Mouse (Mus musculus) hindbrain, embryonic 12.5 days (tissue): ENCODE measurements around the gene Fbxl3. TPM values are rescaled to one million over a fixed set of nuclear protein-coding genes. Genes with fewer than 3 reads are reported as not detected.
A peak's percentile ranks its signal among the peaks of the same experiment; 100 is the strongest.

ENCODE experiments used
- ATAC-seq: fragments of 200-750 bp; cut with Nextera tagmentation; 2 replicates; pipeline ENCODE4 v1.8.0; 2017; ENCODE audit warnings: moderate TSS enrichment; ENCODE audit not compliant: low FRiP score
- H3K27ac ChIP-seq: fragments of 300-500 bp; sonication (generic); 2 replicates; pipeline ENCODE4 v1.5.1; 2016; ENCODE audit warnings: mild to moderate bottlenecking
- H3K27me3 ChIP-seq: fragments of 300-500 bp; sonication (generic); 2 replicates; pipeline ENCODE4 v1.6.1; 2016; ENCODE audit warnings: mild to moderate bottlenecking
- H3K36me3 ChIP-seq: fragments of 300-500 bp; sonication (generic); 2 replicates; pipeline ENCODE4 v1.6.1; 2016; ENCODE audit warnings: mild to moderate bottlenecking
- H3K4me1 ChIP-seq: fragments of 300-500 bp; sonication (generic); 2 replicates; pipeline ENCODE4 v1.6.1; 2016
- H3K4me2 ChIP-seq: fragments of 300-500 bp; sonication (generic); replicated peaks from 2 replicates; pipeline ENCODE4 v1.6.1; 2016; ENCODE audit warnings: mild to moderate bottlenecking
- H3K4me3 ChIP-seq: fragments of 300-500 bp; sonication (generic); 2 replicates; pipeline ENCODE4 v1.5.1; 2016; ENCODE audit warnings: mild to moderate bottlenecking
- H3K9ac ChIP-seq: fragments of 300-500 bp; sonication (generic); 2 replicates; pipeline ENCODE4 v1.6.1; 2016; ENCODE audit warnings: mild to moderate bottlenecking, moderate library complexity
- H3K9me3 ChIP-seq: fragments of 300-500 bp; sonication (generic); replicated peaks from 2 replicates; pipeline ENCODE4 v1.6.1; 2016; ENCODE audit warnings: mild to moderate bottlenecking
- WGBS: fragments of 180-500 bp; shearing (Covaris S2); methylation state at CpG from one replicate; pipeline ENCODE4 v1.1.7; 2016; 5-methylcytosine and 5-hydroxymethylcytosine counted together
- polyA plus RNA-seq: library from polyadenylated mRNA; unstranded; fragments of >200 nt; fragmentation: Nextera tagmentation; extraction: Ambion mirVana; gene quantifications from 2 replicates; pipeline ENCODE4 v1.2.1, GENCODE M21; 2016

The Fbxl3 gene
- polyA plus RNA-seq, 1 experiment from 2014 or later = 34.5 TPM

DNA sequence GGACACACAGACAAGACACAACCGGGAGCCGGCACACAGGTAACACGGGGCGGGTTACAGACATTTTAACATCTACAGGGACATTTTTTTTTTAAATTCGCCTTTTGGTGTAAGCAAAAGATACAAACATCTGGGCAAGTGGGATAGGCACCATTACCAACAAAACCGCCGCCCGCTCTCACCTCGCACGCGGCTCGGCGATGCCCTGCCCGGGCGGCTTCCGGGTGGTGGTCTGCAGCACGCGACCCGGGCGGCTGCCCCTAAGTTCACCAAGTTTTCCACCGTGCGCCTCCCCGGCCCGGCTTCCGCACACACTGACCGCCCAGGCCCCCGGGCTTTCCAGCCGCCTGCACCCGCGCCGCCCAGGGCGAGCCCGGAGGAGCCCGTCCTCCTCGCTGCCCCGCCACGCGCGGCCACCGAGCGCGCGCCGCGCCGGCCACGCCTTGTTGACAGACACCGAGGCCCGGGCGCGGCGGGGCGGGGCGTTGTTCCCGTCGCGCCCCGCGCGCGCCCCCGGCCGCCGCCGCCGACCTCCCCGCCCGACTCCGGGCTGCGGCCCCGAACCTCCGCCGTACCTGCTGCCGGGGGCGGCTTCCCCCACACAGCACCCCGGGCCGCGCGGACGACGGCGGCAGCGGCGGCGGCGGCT, 655 bp downstream of the Fbxl3 start:
- peak overlapping the region; percentile 98 for H3K9ac ChIP-seq
- H3K4me1 ChIP-seq = peaks cover 20% of the 10 kb centered on the region
- H3K27me3 ChIP-seq = no peaks in the 10 kb centered on the region
- under 1% methylated on average over 80 of the region's 86 CpGs for WGBS
- H3K36me3 ChIP-seq = 0 out of 2 replicates have a peak, but pooled peaks cover 5% of the 10 kb centered on the region
- H3K4me2 ChIP-seq = peak overlapping the region; percentile 65
- peak overlapping the region; percentile 98 for H3K27ac ChIP-seq
- H3K4me3 ChIP-seq = peak overlapping the region; percentile 85
- H3K9me3 ChIP-seq = no peaks in the 10 kb centered on the region
- peak; percentile 84 for ATAC-seq

DNA sequence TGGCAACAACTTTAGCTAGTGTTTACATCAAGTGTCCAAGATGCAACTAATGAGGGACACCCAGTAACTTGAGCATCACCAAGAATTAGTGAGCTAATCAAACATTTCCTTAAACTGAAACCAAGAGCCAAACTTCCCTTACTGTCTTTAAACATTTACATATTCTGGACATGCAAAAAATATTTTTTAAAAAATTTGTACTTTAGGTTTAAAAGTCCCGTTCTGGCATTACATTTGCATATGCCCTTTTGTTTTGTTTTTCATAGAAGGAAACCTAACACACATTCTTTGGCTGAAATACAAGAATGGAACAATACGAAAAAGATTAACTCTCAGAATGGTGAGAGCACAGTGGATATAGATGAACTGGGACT, 1.2 kb downstream of the Fbxl3 start:
- peak overlapping the region; percentile 98 for H3K9ac ChIP-seq
- 0 out of 2 replicates have a peak, but pooled peaks cover 8% of the 10 kb centered on the region for H3K36me3 ChIP-seq
- WGBS = 1% methylated on average over 2 of the region's 2 CpGs
- H3K4me2 ChIP-seq = peak overlapping the region; percentile 65
- no peaks in the 10 kb centered on the region for H3K27me3 ChIP-seq
- peak overlapping the region; percentile 85 for H3K4me3 ChIP-seq
- no peaks in the 10 kb centered on the region for H3K9me3 ChIP-seq
- no peak overlapping the region for H3K27ac ChIP-seq
- ATAC-seq = no peak
- peaks cover 20% of the 10 kb centered on the region for H3K4me1 ChIP-seq

DNA sequence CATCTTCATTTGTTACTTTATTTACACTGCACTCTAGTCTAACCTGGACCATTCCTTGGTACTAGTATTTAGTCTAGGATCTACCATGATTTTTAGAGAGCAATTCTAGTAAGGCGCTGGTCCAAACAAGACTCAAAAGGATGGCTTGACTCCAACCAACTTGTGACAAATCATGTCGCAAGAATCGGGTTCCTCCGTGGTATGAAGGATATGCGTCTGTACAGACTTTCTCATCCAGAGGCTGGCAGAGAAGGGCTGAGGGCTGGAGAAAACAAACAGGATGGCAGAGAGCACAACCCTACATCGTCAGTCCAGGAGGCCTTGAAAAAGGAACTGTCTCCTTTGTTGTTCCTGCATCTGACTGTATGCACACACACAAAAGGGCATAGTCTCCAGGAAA, 2.7 kb downstream of the Fbxl3 start:
- H3K4me3 ChIP-seq = no peak overlapping the region
- 81% methylated on average over 6 of the region's 6 CpGs for WGBS
- no peaks in the 10 kb centered on the region for H3K27me3 ChIP-seq
- 0 out of 2 replicates have a peak overlapping the region, but pooled peaks have one; percentile 1 for H3K4me2 ChIP-seq
- no peak overlapping the region for H3K9ac ChIP-seq
- no peak for ATAC-seq
- no peaks in the 10 kb centered on the region for H3K9me3 ChIP-seq
- peaks cover 14% of the 10 kb centered on the region for H3K36me3 ChIP-seq
- H3K27ac ChIP-seq = no peak overlapping the region
- H3K4me1 ChIP-seq = peaks cover 20% of the 10 kb centered on the region

DNA sequence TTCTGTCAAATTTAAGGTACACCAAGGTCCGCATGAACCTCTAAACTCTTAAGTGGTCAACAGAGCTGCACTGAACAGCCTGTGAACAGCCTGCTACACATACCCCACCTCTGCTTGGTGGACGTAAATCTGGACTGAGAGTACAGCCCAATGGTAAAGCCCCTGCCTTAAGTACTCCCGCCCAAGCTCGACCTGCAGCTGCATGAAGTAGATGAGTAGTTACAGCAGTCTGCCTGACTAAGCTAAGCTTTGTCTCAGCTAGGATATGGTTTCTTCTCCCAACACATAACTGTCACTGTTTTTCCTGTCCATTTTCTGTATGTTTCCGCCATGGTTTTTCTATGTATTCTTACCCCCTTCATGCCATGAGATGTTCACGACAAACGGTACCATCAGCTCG, 3.5 kb downstream of the Fbxl3 start:
- ATAC-seq = no peak
- 91% methylated on average over 8 of the region's 8 CpGs for WGBS
- Histone ChIP-seq H3K4me2 (no peak overlapping the region), H3K9ac (no peak overlapping the region), H3K4me1 (peaks cover 20% of the 10 kb centered on the region), H3K27me3 (no peaks in the 10 kb centered on the region), H3K4me3 (no peak overlapping the region), H3K36me3 (peaks cover 22% of the 10 kb centered on the region), H3K9me3 (no peaks in the 10 kb centered on the region), H3K27ac (no peak overlapping the region)

DNA sequence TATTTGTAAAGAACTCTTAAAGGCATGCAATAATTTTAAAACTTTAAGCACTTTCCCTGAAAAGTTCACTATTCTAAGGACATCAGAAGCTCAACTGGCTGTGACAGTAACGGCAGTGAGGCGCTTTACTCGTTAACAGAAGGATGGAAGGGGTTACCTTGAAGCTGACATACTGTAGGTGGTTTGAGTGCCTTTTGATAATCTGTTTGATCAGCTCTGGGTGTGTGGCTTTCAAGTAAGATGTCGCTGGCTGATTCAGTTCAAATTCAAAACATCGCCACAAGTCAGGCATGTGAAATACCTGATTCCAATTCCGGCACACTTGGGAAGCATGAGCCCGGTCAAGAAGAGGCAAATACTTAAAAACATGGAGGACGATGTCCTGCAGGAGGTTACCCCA, 4.3 kb downstream of the Fbxl3 start:
- 95% methylated on average over 8 of the region's 8 CpGs for WGBS
- Histone ChIP-seq H3K27ac (no peak overlapping the region), H3K9ac (no peak overlapping the region), H3K9me3 (no peaks in the 10 kb centered on the region), H3K27me3 (no peaks in the 10 kb centered on the region), H3K4me3 (no peak overlapping the region), H3K4me2 (no peak overlapping the region), H3K4me1 (peaks cover 20% of the 10 kb centered on the region), H3K36me3 (peaks cover 25% of the 10 kb centered on the region)
- ATAC-seq = no peak

DNA sequence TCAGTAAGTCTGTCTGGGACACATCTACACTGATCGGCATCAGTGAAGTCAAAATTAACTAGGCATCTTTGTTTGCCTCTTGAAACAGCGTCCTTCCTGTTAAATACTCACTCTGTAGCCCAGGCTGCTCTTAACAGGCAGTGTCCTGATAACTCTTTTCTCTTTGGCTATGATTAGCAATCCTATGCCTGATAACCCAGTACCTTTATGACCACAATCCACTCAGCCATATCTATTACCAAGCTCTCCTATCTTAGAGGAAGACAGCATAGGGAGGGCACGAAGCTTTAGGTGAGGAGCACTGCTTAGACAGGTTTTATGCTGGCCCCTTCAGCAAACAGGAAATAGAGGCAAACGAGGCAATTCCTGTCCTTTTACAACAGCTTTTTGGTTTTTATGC, 5.7 kb downstream of the Fbxl3 start:
- Histone ChIP-seq H3K27ac (no peak overlapping the region), H3K4me1 (peaks cover 20% of the 10 kb centered on the region), H3K9me3 (no peaks in the 10 kb centered on the region), H3K4me3 (no peak overlapping the region), H3K36me3 (peaks cover 28% of the 10 kb centered on the region), H3K9ac (no peak overlapping the region), H3K27me3 (no peaks in the 10 kb centered on the region), H3K4me2 (no peak overlapping the region)
- no peak for ATAC-seq
- 82% methylated on average over 4 of the region's 4 CpGs for WGBS

DNA sequence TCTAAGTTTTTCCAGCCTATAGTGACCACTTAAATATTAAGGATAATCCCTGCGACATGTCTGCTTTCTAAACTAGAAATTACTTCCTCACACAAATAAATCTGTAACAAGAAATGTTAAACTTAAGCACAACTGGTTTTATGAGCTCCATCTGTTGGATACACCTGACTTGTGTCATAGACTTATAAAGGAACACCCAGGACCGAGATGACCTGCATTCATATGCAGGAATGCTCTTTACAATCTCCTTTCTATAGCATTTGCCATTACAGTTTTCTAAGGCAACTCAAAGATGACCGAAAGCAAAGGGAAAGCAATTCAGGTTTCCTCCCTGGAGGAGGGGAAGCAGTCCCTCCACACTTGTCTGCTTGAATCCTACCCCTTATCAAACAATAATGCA, 6.1 kb downstream of the Fbxl3 start:
- ATAC-seq = no peak
- no peak overlapping the region for H3K4me3 ChIP-seq
- H3K27ac ChIP-seq = no peak overlapping the region
- no peaks in the 10 kb centered on the region for H3K9me3 ChIP-seq
- peaks cover 30% of the 10 kb centered on the region for H3K36me3 ChIP-seq
- peaks cover 20% of the 10 kb centered on the region for H3K4me1 ChIP-seq
- H3K27me3 ChIP-seq = no peaks in the 10 kb centered on the region
- 86% methylated on average over 3 of the region's 3 CpGs for WGBS
- H3K9ac ChIP-seq = no peak overlapping the region
- H3K4me2 ChIP-seq = no peak overlapping the region

DNA sequence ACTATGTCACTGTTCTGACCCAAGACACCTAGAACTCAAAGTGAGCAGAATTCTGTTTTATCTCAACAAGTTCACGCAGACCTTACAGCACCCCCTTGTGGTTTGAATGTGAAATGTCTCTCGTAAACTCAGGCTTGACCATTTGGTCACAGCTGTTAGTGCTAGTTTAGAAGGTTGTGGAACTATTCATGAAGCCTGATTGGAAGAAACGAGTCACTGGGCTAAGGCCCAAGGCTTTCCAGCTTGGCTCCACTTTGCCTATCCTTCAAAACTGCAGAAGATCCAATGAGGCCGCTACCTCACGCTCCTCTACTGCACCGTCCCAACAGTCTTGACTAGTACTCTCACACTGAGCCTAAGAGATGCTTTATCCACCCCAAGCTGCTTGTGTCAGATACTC, 10.7 kb downstream of the Fbxl3 start:
- ATAC-seq = 0 out of 2 replicates have a peak, but pooled peaks have one; percentile 16
- H3K9ac ChIP-seq = no peak overlapping the region
- H3K4me2 ChIP-seq = no peak overlapping the region
- H3K4me1 ChIP-seq = no peaks in the 10 kb centered on the region
- H3K36me3 ChIP-seq = peaks cover 54% of the 10 kb centered on the region
- no peak overlapping the region for H3K27ac ChIP-seq
- no peak overlapping the region for H3K4me3 ChIP-seq
- H3K9me3 ChIP-seq = no peaks in the 10 kb centered on the region
- H3K27me3 ChIP-seq = no peaks in the 10 kb centered on the region
- WGBS = 72% methylated on average over 6 of the region's 6 CpGs

DNA sequence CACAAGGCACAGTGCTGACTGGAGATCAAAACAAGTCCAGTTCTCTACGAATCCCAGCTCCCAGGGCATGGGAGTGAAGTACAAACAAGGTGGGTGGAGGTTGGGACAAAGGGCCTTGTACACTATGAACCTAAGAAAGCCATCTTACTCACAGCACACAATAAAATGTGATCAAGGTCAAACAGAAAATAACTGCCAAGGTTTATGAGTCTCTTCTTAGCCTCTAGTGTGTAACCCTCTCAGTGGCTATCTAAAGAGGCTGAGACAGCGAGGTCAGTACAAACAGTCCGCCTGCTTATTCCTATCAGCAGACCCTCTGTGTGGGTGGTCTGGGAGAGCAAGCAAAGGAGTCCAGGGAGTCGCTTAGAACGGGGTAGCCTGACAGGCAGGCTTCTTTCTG, 11.5 kb downstream of the Fbxl3 start:
- Histone ChIP-seq H3K27me3 (no peaks in the 10 kb centered on the region), H3K27ac (no peak overlapping the region), H3K36me3 (peaks cover 57% of the 10 kb centered on the region), H3K4me2 (no peak overlapping the region), H3K9me3 (no peaks in the 10 kb centered on the region), H3K4me3 (no peak overlapping the region), H3K9ac (no peak overlapping the region), H3K4me1 (no peaks in the 10 kb centered on the region)
- 94% methylated on average over 5 of the region's 5 CpGs for WGBS
- ATAC-seq = no peak

DNA sequence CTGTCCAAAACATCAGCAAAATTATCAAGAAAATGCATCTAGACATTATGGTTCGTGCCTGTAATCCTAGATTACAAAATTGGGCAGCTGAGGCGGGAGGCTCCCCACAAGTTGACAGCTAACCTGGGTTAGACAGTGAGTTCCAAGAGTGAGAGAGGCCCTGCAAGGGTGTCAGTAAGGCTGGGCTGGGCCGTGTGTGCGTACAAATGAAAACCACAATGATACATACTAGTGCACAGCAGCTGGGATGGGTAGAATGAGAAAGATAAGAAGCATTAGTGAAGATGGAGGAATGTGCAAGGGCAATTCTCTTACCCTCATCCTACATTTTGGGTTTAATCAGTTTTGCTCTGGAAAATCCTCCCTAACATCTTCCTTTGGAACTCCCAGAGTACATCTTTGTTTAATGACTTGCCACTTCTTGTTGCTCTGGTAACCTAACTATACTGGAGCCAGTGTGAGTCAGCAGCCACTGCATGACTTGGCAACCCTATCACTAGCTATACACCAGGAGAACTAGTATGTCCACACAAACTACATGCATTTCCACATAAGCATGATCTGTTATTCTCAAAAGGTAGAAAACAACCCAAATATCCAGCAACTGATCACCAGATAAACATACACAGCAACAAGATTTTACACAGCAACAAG, 12.6 kb downstream of the Fbxl3 start:
- no peak overlapping the region for H3K27ac ChIP-seq
- H3K4me1 ChIP-seq = no peaks in the 10 kb centered on the region
- ATAC-seq = no peak
- H3K4me3 ChIP-seq = no peak overlapping the region
- H3K9me3 ChIP-seq = no peaks in the 10 kb centered on the region
- WGBS = 95% methylated on average over 4 of the region's 4 CpGs
- H3K4me2 ChIP-seq = no peak overlapping the region
- H3K9ac ChIP-seq = no peak overlapping the region
- H3K36me3 ChIP-seq = peaks cover 56% of the 10 kb centered on the region
- no peaks in the 10 kb centered on the region for H3K27me3 ChIP-seq

DNA sequence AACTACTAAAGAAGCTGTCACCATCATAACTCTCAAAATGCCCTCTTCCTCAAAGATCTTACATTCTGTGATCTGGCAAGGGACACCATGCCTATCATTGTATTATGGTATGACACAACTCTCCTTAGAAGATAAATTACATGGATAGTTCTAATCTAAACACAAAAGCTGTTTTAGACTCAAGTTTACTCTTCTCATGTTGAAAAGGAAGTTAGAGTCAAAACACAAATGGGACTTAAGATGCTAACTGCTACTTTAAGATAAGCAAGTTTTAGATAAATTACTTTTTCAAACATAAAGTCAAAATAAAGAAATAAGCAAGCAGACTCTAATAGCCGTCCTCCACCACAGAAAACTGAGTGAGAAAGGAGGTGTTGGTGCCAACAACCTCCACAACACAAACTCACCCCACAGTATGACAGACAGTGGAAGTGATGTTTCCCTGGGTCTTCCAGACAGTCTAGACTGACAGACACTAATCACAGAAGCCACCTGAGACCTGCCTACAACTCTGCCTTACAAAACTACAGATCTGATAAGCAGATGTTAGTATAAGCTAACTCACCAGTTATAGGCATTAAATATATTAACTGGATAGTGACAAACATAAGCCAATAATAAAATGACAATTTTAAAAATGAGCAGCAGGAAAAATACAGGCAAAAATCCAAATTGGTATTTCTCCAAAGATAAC, 13.4 kb downstream of the Fbxl3 start:
- H3K36me3 ChIP-seq = peaks cover 48% of the 10 kb centered on the region
- WGBS = 89% methylated on average over 1 of the region's 1 CpGs

DNA sequence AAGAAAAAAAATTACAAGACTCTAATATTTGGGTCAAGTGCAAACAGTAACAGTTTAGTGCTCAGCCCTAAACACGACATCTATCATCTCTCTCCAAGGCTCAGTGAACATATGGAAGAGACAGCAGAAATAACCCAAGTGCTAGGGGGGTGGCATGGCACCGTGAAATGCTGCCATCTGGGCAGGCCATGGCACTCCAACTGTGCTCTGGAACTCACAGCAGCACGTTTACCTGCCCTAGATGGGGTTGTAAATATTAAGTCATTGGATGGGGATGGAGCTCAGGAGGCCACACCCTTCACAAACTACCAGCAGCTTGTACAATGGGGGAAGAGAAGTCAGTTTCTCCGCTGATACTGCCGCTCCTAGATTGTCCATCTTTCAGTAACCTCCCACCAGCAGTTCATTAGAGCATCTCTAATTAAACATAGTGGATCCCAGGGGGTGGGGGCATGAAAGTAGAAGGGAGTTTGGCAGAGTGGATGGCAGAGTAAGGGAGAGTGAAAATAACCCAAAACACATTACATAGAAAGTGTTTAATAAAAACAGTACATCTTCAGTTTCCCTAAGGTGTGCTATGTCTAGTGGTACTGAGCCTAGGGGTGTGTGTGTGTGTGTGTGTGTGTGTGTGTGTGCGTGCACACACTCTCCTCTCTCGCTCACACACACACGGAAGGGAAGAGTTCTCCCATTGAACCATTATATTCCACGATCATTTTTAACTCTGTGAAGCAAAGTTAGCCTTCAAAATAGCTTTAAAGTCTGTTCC, 20.0 kb downstream of the Fbxl3 start:
- H3K4me3 ChIP-seq = no peak overlapping the region
- H3K4me1 ChIP-seq = no peaks in the 10 kb centered on the region
- H3K4me2 ChIP-seq = no peak overlapping the region
- no peak overlapping the region for H3K9ac ChIP-seq
- no peak overlapping the region for H3K27ac ChIP-seq
- 90% methylated on average over 9 of the region's 9 CpGs for WGBS
- no peak for ATAC-seq
- no peaks in the 10 kb centered on the region for H3K27me3 ChIP-seq
- H3K9me3 ChIP-seq = no peaks in the 10 kb centered on the region
- peaks cover 36% of the 10 kb centered on the region for H3K36me3 ChIP-seq

More for the DNA sequence above, 13.4 kb downstream of the Fbxl3 start:
- Histone ChIP-seq H3K4me3 (no peak overlapping the region), H3K4me1 (no peaks in the 10 kb centered on the region), H3K9ac (no peak overlapping the region), H3K4me2 (no peak overlapping the region), H3K9me3 (no peaks in the 10 kb centered on the region), H3K27ac (no peak overlapping the region), H3K27me3 (no peaks in the 10 kb centered on the region)
- ATAC-seq = no peak
